Mouse (Mus musculus) right cerebral cortex, postnatal 4 days (tissue): ENCODE measurements around the gene Kcnh2.

Source experiments
- DNase-seq: peaks from one replicate; pipeline ENCODE4 v3.0.0-alpha.2; 2022

Gene Kcnh2

DNA sequence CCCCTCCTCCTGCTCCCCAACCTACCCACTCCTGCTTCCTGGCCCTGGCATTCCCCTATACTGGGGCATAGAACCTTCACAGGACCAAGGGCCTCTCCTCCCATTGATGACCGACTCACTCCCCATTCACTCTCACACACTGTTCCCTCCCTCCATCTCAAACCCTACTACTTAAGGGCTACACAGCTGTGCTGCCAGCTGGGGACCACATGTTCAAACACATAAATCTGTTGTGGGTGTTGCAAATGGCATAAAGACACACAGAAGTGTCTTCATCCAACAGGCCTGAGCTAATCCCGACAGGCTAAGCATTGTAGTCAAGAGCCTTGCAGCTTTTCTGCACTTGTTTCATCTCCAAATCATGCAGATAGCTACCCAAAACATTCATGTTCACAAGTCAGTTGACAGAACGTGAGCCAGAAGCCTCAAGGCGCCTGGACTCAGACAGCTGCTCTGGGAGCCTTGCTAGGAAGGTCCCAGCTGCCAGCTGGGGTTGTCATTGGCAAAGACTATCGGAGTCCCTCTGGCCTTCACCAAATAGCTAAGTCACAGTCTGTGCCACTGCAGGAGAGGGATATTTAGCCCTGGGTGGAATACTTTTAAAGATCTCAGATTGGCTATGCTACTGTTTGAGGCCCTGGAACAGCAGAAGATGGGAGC, 44.2 kb downstream of the Kcnh2 start:
- DNase-seq, result no peak

DNA sequence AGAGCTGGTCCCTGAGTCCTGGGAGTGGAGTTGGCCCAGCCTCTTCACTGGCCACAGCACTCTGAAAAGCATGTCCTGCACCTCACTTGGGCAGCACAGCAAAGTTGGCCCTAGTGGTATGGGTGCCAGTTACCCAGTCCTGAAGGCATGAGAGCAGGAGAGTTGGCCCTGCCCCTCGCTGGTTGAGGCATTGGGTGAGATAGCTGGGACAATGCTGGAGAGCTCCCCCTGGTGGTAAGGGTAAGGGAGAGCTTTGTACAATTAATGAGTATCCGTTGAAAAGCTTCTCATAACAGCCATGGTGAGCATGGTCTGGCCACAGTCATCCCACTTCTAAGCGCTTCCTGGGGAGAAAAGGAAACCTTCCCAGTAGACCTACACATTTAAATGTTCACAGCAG, 48.2 kb downstream of the Kcnh2 start:
- DNase-seq, result no peak

DNA sequence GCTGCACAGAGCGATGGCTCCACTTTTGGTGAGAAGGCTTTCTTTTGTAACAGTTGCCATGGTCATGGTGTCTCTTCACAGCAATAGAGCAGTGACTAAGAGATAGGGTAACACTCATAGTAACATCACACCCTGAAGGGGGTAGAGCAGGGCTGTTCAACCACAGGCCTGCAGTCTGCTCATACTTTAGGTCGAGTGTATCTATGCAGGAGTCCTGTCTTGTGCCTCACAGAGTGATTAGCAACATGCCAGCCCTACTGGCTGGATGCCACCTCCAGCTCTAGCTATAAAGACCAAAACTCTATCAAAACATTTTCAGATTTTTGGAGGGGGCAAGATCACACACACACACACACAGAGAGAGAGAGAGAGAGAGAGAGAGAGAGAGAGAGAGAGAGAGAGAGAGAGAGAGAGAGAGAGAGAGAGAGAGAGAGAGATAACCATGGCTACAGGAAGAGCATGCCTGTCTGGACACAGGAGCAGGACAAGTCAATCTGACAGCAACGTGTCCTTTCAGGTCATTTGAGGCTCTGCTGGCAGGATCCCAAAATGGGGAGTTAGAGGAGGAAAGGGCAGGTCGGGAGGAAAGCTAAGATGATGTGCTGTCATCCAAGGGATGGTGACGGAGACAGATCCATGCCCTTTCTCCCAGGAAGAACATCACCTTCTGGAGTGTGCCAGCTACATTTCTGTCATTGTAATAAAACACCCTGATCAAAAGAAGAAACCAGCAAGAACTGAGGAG, 51.4 kb downstream of the Kcnh2 start:
- DNase-seq, result no peak

DNA sequence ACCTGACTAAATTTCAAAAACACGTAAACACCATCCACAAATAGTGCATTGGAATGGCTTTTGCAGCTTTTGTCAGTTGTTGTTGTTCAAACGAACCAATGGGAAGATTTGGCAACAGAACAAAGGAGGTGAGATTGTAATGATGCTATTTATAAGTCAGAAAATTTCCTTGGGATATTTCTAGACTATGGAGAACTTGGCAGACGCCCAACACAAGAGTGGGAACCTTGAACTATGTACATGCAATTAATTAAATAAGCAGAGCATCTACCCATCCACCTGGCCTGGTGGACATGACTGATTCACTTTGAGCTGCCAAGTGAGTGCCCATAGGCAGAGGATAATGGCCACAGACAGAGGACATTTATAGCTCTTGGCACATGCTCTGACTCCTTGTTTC, 59.5 kb downstream of the Kcnh2 start:
- no peak for DNase-seq

DNA sequence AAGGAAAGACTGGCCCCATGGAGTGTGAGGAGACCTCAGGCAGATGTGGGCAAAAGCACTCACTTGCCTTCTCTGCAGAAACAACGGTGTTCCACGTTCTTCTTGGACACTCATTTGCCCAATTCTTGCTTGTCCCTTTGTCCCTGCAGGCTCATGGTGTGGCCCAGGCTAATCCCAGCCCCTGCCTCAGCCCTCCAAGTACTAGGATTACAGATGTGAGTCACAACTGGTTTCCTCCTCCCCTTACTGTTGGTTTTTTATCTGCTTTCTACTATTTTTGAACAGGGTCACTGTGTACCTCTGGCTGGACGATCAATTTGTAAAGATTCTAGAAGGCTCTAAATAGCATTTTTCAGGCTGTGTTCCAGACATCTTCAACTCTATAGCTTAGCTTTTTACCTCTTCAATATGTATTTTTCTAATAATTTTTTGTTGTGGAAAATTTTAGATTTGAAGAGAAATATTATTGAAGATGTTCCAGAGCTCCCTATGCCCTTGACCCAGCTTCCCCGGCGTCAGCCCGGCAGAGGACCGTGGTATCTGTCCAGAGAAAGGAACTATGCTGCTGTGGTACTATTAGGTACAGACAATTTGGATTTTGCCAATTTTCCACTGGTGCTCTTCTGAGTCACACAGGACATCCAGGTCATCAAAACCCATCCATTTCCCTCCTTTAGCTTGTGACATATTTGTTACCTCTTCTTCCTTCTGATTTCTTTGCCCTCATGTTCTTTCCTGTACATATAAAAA, 65.0 kb downstream of the Kcnh2 start:
- DNase-seq, result no peak

DNA sequence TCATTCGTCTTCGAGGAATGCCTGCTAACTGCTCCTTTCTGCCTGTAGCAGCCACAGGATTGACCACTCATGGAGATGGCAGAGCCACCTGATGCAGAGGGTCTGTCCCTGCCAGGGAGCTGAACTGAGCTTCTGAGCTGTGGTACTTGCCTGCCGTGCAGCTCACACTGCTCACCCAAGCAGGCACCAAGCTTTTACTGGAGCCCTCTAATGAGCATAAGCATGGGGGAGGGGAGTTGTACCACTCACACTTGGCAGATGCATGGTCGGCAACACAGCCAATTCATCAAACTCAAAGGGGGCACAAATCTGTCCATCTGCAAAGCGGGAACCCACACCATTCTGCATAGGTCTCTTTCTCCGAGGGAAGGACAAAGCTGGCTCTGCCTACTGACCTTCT, 67.3 kb downstream of the Kcnh2 start:
- no peak for DNase-seq

DNA sequence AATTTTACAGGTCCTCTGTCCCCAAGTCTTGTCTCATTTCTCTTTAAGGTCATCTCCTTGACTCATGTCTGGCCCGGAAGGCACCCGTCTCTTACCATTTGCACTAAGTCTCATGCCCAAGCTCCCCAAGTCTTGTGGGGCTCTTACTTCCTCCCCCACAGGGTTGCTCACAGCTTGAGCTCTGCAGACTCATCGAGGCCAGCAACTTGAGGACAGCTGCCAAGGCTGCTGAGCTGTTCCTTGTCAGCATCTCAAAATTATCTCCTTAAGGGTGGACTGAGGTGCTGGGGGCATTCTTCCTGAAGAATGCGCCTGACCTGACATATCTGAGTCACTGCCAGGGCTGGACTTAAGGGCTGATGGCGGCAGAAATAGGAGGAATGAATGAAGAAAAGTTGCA, 68.2 kb downstream of the Kcnh2 start:
- DNase-seq, result no peak

DNA sequence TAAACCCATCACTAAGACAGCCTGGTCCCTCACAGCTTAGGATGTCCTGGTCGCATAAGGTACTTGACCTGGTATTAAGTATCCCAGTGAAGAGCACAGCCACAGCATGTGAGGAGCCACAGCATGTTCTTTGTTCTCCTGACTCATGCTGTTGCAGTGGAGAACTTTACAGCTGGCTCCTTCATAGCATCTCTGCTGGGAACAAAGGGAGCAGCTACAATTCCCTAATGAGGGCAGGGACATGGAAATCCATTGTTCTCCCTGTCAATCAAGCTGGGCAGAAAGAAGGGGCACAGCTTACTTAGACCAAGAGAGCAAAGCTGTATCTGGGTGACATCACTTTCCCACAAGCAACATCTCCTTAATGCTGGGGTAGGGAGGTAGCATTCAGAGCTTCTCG, 70.9 kb downstream of the Kcnh2 start:
- no peak for DNase-seq

DNA sequence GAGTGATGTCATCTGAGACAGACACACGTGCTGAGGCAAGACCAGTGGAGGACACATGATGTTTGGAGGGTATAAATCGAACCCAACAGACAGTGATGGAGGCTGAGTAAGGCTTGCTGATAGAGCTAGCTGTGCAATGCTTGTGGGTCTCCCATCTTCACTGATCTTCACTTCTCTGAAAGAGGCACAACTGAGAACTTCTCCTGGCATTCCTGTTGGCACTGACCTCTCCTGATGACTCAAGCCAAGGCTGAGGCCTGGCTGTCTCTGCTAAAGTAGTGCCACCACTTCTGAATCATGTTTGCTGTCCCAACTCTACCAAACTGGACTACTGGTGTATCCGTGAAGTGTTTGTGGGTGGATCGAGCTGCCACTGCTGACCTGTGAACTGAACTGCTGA, 71.9 kb downstream of the Kcnh2 start:
- no peak for DNase-seq

DNA sequence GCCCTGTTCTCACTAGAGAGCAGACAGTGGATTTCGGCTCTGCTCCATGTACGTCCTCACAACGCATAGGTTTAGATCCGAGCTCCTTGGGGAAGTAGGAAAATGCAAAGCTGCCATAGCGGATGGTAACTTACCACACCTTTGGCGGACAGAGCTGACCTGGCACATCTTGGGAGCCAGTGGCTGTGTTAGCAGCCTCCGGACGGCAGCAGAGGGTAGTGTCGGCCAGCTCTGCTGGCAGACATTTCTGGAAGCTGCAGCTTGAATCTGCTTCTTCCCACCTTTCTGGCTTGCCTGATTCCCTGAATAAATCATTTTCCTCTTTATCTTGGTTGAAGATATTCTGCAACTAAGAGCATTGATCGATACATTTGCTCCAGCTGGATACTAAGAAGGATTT, 73.2 kb downstream of the Kcnh2 start:
- DNase-seq, result no peak

DNA sequence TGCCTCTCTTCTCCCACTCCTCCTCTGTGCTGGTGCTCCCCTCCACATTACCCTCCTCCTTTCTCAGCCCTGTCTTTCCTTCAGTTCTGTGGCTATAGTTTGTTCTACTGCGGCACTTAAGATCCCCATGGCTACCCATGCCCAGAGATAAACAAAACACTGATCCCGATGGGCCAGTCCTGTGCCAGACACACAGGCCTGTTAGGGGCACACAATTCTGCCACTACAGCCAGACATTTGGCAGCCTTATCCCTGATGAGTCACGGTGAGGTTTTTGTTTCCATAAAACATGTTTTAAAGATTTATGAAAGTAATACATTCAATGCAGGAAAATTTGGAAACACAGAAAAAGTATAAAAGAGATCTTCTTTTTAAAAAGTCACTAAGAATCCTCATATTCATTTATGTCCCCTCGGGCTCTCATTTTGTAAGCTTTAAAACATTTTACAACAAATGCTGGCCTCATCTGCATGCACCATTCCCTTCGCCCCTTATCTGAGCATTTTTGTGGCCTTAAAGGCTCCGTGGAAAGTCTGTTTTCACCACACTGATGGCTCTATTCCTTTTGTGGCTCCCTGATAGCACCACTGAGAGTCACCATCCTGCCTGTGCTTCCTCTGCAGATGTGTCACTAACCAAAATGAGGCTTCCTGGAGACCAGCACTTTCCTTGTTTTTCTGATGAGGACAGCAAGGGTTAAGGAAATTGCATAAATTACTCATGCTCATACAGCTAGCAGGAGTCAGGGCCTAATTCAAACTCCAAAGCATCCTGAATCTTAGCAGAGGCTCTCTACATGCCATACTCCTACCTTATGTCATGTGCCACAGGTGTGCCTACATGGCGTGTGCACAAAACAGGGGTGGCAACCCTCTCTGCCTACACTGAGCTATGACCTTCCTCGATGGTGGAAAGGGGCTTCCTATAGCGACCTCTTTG, 77.5 kb downstream of the Kcnh2 start:
- DNase-seq, result no peak

DNA sequence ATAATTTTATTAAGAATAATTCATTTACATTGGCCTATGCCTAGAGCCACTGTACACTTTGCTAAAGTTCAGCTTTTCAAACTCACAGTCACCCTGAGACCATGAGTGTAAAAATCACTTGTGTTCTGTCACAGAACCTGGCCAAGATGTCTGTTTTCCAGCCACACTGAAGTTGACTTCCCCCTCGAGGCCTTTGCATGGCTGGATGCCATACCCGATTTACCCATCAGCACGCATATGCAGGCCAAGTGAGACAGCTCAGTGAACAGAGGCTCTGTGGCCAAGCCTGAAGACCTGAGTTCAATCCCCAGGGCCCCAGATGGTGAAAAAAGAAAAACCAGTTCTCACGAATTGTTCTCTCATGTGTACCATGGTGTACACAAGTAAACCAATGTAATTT, 80.5 kb downstream of the Kcnh2 start:
- no peak for DNase-seq
